Mouse (Mus musculus) heart, embryonic 11.5 days (tissue): ENCODE measurements at regions not wholly inside any gene's neighbourhood (a gene's known extent, or its start where the extent isn't known, plus 50 kb on each side); places are given as distances from the start of the nearest gene placed in this dataset.

Experiments used
- ATAC-seq: fragments of 200-750 bp; cut with Nextera tagmentation; replicated peaks from 2 replicates; pipeline ENCODE4 v1.8.0; 2017; ENCODE audit warnings: moderate library complexity; ENCODE audit not compliant: insufficient number of reproducible peaks, low FRiP score, low TSS enrichment
- H3K27ac ChIP-seq: fragments of 300-500 bp; sonication (generic); 2 replicates; pipeline ENCODE4 v1.5.1; 2014; ENCODE audit warnings: mild to moderate bottlenecking, low read depth, low read length
- H3K27me3 ChIP-seq: fragments of 300-500 bp; sonication (generic); 2 replicates; pipeline ENCODE4 v1.6.1; 2014; ENCODE audit warnings: mild to moderate bottlenecking, low read length, mixed read lengths; ENCODE audit not compliant: control insufficient read depth, insufficient read depth
- H3K36me3 ChIP-seq: fragments of 300-500 bp; sonication (generic); 2 replicates; pipeline ENCODE4 v1.6.1; 2014; ENCODE audit warnings: mild to moderate bottlenecking, low read length, moderate library complexity, mixed read lengths; ENCODE audit not compliant: control insufficient read depth, insufficient read depth
- H3K4me1 ChIP-seq: fragments of 300-500 bp; sonication (generic); 2 replicates; pipeline ENCODE4 v1.6.1; 2014; ENCODE audit warnings: low read length; ENCODE audit not compliant: control insufficient read depth, insufficient read depth
- H3K4me2 ChIP-seq: fragments of 300-500 bp; sonication (generic); 2 replicates; pipeline ENCODE4 v1.6.1; 2014; ENCODE audit warnings: mild to moderate bottlenecking, moderate library complexity
- H3K4me3 ChIP-seq: fragments of 300-500 bp; sonication (generic); 2 replicates; pipeline ENCODE4 v1.5.1; 2014; ENCODE audit warnings: low read depth, low read length
- H3K9ac ChIP-seq: fragments of 300-500 bp; sonication (generic); 2 replicates; pipeline ENCODE4 v1.6.1; 2014; ENCODE audit warnings: mild to moderate bottlenecking, low read depth, low read length, moderate library complexity
- H3K9me3 ChIP-seq: fragments of 300-500 bp; sonication (generic); replicated peaks from 2 replicates; pipeline ENCODE4 v1.6.1; 2016; ENCODE audit warnings: low read length; ENCODE audit not compliant: control insufficient read depth
- WGBS: fragments of 180-500 bp; shearing (Covaris S2); extraction: QIAGEN DNeasy Blood & Tissue Kit; methylation state at CpG from one replicate; pipeline ENCODE4 v1.1.7; 2014; ENCODE audit not compliant: insufficient replicate concordance; 5-methylcytosine and 5-hydroxymethylcytosine counted together

GRCm38 (mm10) chr6:51192826-51193225, 239.6 kb upstream of the Nfe2l3 start:
- Histone ChIP-seq H3K27me3 (peaks cover 43% of the 10 kb centered on the region), H3K27ac (no peak overlapping the region), H3K9ac (no peak overlapping the region), H3K9me3 (no peaks in the 10 kb centered on the region), H3K36me3 (no peaks in the 10 kb centered on the region), H3K4me1 (no peaks in the 10 kb centered on the region), H3K4me3 (no peak overlapping the region), H3K4me2 (peak overlapping the region; percentile 59)
- no peak for ATAC-seq
- WGBS = 42% methylated on average over 8 of the region's 8 CpGs

GRCm38 (mm10) chr6:51193356-51193755, 239.1 kb upstream of the Nfe2l3 start:
- H3K27ac ChIP-seq = no peak overlapping the region
- no peak overlapping the region for H3K9ac ChIP-seq
- peak overlapping the region; percentile 17; the same call in 1 of the 2 replicates for H3K4me3 ChIP-seq
- 16% methylated on average over 12 of the region's 12 CpGs for WGBS
- peaks cover 40% of the 10 kb centered on the region for H3K27me3 ChIP-seq
- no peaks in the 10 kb centered on the region for H3K9me3 ChIP-seq
- ATAC-seq = no peak
- H3K4me1 ChIP-seq = no peaks in the 10 kb centered on the region
- H3K4me2 ChIP-seq = peak overlapping the region; percentile 59
- H3K36me3 ChIP-seq = no peaks in the 10 kb centered on the region

- Histone ChIP-seq H3K9me3 (no peaks in the 10 kb centered on the region), H3K27me3 (peaks cover 11% of the 10 kb centered on the region), H3K4me2 (no peak overlapping the region), H3K27ac (no peak overlapping the region), H3K9ac (no peak overlapping the region), H3K4me3 (no peak overlapping the region), H3K36me3 (no peaks in the 10 kb centered on the region), H3K4me1 (no peaks in the 10 kb centered on the region)
- ATAC-seq = no peak
- 78% methylated on average over 2 of the region's 2 CpGs for WGBS
Observed at GRCm38 (mm10) chr6:51196391-51196790, 236.1 kb upstream of the Nfe2l3 start.

- no peaks in the 10 kb centered on the region for H3K4me1 ChIP-seq
- no peak overlapping the region for H3K27ac ChIP-seq
- ATAC-seq = no peak
- WGBS = 55% methylated on average over 16 of the region's 16 CpGs
- peaks cover 5% of the 10 kb centered on the region for H3K27me3 ChIP-seq
- no peak overlapping the region for H3K9ac ChIP-seq
- H3K36me3 ChIP-seq = no peaks in the 10 kb centered on the region
- H3K4me3 ChIP-seq = no peak overlapping the region
- H3K9me3 ChIP-seq = no peaks in the 10 kb centered on the region
- H3K4me2 ChIP-seq = 0 out of 2 replicates have a peak overlapping the region, but pooled peaks have one; percentile 41
Observed at GRCm38 (mm10) chr6:51197000-51197774, 235.3 kb upstream of the Nfe2l3 start.

GRCm38 (mm10) chr6:51200207-51200606, 232.3 kb upstream of the Nfe2l3 start:
- Histone ChIP-seq H3K4me1 (no peaks in the 10 kb centered on the region), H3K9ac (no peak overlapping the region), H3K36me3 (no peaks in the 10 kb centered on the region), H3K27ac (no peak overlapping the region), H3K9me3 (no peaks in the 10 kb centered on the region), H3K27me3 (peaks cover 2% of the 10 kb centered on the region; the same call in 1 of the 2 replicates), H3K4me2 (no peak overlapping the region), H3K4me3 (no peak overlapping the region)
- no peak for ATAC-seq
- 66% methylated on average over 5 of the region's 5 CpGs for WGBS

- Histone ChIP-seq H3K27me3 (peaks cover 5% of the 10 kb centered on the region; the same call in 1 of the 2 replicates), H3K4me1 (no peaks in the 10 kb centered on the region), H3K27ac (no peak overlapping the region), H3K36me3 (no peaks in the 10 kb centered on the region), H3K4me2 (no peak overlapping the region), H3K9ac (no peak overlapping the region), H3K9me3 (no peaks in the 10 kb centered on the region), H3K4me3 (no peak overlapping the region)
- 88% methylated on average over 14 of the region's 14 CpGs for WGBS
- no peak for ATAC-seq
Observed at GRCm38 (mm10) chr6:51200837-51201236, 231.6 kb upstream of the Nfe2l3 start.

GRCm38 (mm10) chr6:51204306-51204705, 228.2 kb upstream of the Nfe2l3 start:
- WGBS = 68% methylated on average over 3 of the region's 3 CpGs

GRCm38 (mm10) chr6:51205411-51205810, 227.1 kb upstream of the Nfe2l3 start:
- Histone ChIP-seq H3K36me3 (no peaks in the 10 kb centered on the region), H3K4me1 (peaks cover 9% of the 10 kb centered on the region; the same call in 1 of the 2 replicates), H3K27me3 (peaks cover 9% of the 10 kb centered on the region; the same call in 1 of the 2 replicates), H3K4me3 (no peak overlapping the region), H3K4me2 (no peak overlapping the region), H3K27ac (no peak overlapping the region), H3K9me3 (no peaks in the 10 kb centered on the region), H3K9ac (no peak overlapping the region)
- WGBS = 61% methylated on average over 11 of the region's 11 CpGs
- no peak for ATAC-seq

More at GRCm38 (mm10) chr6:51204306-51204705, 228.2 kb upstream of the Nfe2l3 start:
- Histone ChIP-seq H3K4me3 (no peak overlapping the region), H3K36me3 (no peaks in the 10 kb centered on the region), H3K4me2 (no peak overlapping the region), H3K27ac (no peak overlapping the region), H3K9me3 (no peaks in the 10 kb centered on the region), H3K4me1 (peaks cover 9% of the 10 kb centered on the region; the same call in 1 of the 2 replicates), H3K9ac (no peak overlapping the region), H3K27me3 (peaks cover 9% of the 10 kb centered on the region; the same call in 1 of the 2 replicates)
- ATAC-seq = no peak
